Mouse (Mus musculus) frontal cortex, postnatal 25 days (tissue): ENCODE data around the gene Tsacc.
"Not testable (repeated sequence)": the region's sequence is repeated elsewhere in the genome, so short reads cannot be mapped to it uniquely, and the experiment has no call there.

Experiments
- DNase-seq, 2 experiments: peaks; one replicate each; pipeline ENCODE4 v3.0.0; 2022; ENCODE audit warnings: low spot score in 2 of 2

Tsacc gene

GRCm38 (mm10) chr3:88296561-88297318 lies at the start of gene Tsacc, which contains the start of gene Cct3:
Gene Tsacc (minus strand): TSS chr3:88296999.
Gene Cct3 (plus strand): TSS chr3:88297116.
- peak; percentile 82 to 91 for DNase-seq

GRCm38 (mm10) chr3:88339006-88339405 lies 42.2 kb upstream of the Tsacc start:
- no peak for DNase-seq

- DNase-seq, result no peak
Observed at GRCm38 (mm10) chr3:88338316-88338715, 41.5 kb upstream of the Tsacc start.

GRCm38 (mm10) chr3:88337367-88338020 lies 40.7 kb upstream of the Tsacc start:
- DNase-seq, result no peak

GRCm38 (mm10) chr3:88336058-88337013 lies 39.5 kb upstream of the Tsacc start, which contains the start of the genes Tmem79 and Smg5:
Gene Tmem79 (minus strand): TSS chr3:88336148.
Gene Smg5 (plus strand): TSS chr3:88336260.
- peak; percentile 92 for DNase-seq

GRCm38 (mm10) chr3:88335436-88336053 lies 38.7 kb upstream of the Tsacc start:
- DNase-seq, result no peak

GRCm38 (mm10) chr3:88334902-88335435 lies 38.2 kb upstream of the Tsacc start:
- DNase-seq, result no peak

- no peak for DNase-seq
Observed at GRCm38 (mm10) chr3:88334029-88334658, 37.3 kb upstream of the Tsacc start.

- DNase-seq, result no peak
Observed at GRCm38 (mm10) chr3:88331282-88331681, 34.5 kb upstream of the Tsacc start.

- DNase-seq, result no peak
Observed at GRCm38 (mm10) chr3:88328956-88329355, 32.2 kb upstream of the Tsacc start.

- peak in 1 of 2 experiments; percentile 30 for DNase-seq
Observed at GRCm38 (mm10) chr3:88324951-88325405, 28.2 kb upstream of the Tsacc start, which contains the start of gene Glmp. Gene Glmp (plus strand): TSS chr3:88325023.

GRCm38 (mm10) chr3:88299172-88299571 lies 2.4 kb upstream of the Tsacc start:
- no peak for DNase-seq

- no peak for DNase-seq
Observed at GRCm38 (mm10) chr3:88297321-88297851, 587 bp upstream of the Tsacc start.

- no peak for DNase-seq
Observed at GRCm38 (mm10) chr3:88296110-88296560, 664 bp downstream of the Tsacc start.

- DNase-seq, result not testable (repeated sequence)
Observed at GRCm38 (mm10) chr3:88295272-88295671, 1.5 kb downstream of the Tsacc start.

GRCm38 (mm10) chr3:88291970-88292369 lies 4.8 kb downstream of the Tsacc start:
- no peak for DNase-seq

GRCm38 (mm10) chr3:88288133-88288713 lies 8.6 kb downstream of the Tsacc start:
- not testable (repeated sequence) for DNase-seq

GRCm38 (mm10) chr3:88287110-88287509 lies 9.7 kb downstream of the Tsacc start, which contains the start of gene Gm38392:
Gene Gm38392 (minus strand): TSS chr3:88287210.
- no peak for DNase-seq

GRCm38 (mm10) chr3:88285565-88285895 lies 11.3 kb downstream of the Tsacc start:
- DNase-seq, result not testable (repeated sequence)
